Mouse (Mus musculus) cerebellum, adult 9-10 months (tissue): ENCODE measurements around the gene Tnks1bp1.

Experiments
- DNase-seq: peaks from one replicate; pipeline ENCODE4 v3.0.0; 2022

The Tnks1bp1 gene

DNA sequence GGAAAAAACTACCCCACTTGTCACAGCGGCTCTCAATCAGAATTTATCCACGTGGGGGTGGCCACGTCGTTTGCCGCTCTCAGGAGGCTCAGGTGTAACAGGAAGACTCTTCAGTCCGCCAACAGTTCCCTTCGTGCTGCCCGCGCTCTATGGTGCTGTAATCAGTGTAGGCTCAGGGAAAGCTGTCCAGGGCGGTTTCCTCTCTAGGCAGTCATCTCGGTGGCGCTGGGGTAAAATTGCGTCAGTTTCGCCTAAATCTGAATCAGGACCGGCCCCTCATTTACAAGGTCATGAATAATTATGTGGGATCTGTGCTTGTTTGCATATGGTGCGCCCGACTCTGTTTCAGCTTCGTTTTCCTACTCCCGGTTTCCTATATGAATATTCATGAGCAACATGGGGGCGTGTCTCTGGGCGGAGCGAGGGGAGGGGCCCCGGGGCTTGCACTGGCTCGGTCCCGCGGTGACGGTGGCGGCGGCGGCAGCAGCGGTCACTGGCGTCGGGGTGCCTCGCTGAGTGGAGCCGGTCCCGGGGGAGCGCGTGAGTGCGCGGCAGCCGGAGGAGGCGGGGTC lies at the start of gene Tnks1bp1:
Gene Tnks1bp1, plus strand, starts transcription at position 427 of the 572 bp plus-strand sequence.
- DNase-seq, result peak; percentile 98

DNA sequence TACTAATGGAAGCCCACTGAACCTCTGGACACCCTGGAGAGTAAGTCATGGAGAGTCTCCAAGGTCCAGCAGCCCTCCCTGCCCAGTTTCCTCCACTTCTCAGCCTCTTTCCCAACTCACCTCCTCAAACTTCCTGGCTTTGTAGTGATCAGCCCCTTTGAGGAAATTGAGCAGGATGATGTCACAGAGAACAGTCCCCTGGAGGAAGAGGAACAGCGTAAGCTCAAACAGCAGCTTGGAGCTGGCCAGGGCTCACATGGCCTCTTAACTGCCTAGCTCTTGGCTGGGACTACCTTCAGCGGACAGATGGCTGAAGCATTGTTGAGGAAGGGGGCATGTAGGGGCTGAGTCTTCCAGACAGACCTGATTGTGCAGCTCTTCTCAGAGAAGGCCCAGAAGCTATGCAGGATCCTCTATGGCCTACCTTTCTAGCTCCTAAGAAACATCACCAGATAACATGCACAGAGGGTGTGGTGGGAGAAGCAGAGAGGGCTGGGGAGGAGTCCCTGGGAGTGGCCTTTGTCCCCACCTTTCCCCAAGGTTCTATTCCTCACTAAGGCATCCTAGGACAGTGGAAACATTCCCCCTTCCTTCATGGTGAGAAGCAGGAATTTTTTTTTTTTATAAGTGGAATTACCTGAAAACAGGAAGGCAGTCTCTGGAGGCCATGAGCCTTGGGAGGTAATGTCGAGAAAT lies 48.2 kb upstream of the Tnks1bp1 start:
- DNase-seq, result no peak

DNA sequence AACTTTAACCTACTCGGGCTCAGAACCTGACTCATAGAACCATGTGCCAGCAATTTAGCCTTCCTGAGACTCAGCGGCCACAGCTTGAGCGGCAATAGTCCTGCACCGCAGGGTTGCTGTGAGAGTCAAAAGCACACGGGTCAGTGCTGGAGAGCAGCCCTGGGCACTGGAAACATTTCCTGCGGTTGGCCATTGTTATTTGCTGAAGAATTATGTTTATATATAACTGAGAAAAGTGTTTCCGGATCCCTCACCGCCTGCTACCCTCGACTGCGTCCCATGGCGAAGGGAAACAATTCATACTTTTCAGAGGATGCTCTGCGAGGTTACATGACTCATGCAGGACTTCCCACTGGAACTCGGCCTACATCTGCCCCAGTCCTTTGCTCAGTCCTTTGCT lies 46.3 kb upstream of the Tnks1bp1 start:
- no peak for DNase-seq

DNA sequence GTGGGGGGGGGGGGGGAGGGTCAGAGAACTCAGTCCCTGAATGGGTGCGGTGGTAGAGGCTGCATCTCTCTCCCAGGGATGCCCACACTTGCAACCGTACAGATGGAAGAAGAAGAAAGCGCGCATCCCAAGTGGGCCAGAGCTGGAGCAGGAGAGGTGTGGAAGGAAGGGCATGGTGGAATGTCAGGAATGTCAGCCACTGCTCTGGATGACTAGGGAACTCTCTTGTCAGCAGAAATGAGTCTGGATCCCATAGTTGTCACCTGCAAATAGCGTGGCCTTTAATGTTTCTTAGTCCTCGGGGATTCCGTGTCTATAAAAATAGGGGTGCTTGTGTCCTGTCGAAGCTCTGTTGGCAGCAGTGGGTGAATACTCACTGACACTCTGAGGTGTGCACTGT lies 45.2 kb upstream of the Tnks1bp1 start:
- DNase-seq, result no peak

DNA sequence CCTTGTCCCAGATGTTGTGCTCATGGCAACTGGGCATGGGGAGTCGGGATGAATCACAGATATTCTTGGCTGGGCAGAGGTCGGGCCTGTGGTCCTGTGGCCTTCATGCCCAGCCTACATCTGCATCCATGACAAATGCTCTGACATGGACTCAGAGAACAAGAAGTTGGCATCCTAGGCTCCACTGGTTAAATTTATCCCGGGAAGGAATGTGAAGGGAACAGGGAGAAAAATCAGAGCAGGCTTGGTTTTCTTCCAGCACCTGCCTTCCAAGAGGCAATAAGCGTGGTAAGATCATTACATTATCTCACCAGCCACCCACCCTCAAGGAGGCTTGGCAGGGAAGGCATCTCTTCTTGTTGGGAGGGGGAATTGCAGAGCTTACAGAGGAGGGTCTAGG lies 43.5 kb upstream of the Tnks1bp1 start:
- no peak for DNase-seq

DNA sequence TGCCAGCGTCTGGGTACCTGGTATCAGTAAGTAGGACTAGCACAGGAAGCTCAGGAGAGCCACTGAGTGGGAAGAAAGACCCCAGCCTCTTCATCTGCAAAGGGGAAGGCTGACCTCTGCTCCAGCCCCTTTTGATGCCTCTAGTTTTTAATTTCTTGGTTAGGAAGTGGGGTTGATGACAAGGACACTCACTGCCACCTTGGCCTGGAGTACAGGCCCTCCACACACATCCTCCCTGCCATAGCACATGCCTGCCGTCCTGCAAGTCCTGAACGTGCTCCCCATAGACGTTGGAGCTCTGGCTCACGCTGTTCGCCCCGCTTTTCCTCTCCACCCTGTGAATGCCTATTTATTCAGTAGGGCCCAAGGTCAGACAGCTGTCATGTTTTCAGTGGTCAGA lies 41.2 kb upstream of the Tnks1bp1 start:
- DNase-seq, result no peak

DNA sequence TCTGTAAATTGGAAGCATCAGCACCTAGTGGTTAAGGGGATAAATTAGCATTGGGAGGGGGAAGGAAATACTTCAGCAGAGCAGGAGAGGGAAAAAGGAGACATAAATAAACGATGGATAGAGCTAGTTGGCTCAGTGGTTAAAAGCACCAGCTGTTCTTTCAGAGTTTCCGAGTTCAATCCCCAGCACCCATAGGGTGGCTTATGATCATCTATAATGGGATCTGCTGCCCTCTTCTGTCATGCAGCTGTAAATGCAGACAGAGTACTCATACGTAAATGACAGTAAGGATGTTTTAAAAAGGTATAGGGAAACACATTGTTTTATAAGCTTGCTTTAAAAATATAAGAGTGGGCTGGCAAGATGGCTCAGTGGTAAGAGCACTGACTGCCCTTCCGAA lies 40.1 kb upstream of the Tnks1bp1 start:
- peak; percentile 8 for DNase-seq

DNA sequence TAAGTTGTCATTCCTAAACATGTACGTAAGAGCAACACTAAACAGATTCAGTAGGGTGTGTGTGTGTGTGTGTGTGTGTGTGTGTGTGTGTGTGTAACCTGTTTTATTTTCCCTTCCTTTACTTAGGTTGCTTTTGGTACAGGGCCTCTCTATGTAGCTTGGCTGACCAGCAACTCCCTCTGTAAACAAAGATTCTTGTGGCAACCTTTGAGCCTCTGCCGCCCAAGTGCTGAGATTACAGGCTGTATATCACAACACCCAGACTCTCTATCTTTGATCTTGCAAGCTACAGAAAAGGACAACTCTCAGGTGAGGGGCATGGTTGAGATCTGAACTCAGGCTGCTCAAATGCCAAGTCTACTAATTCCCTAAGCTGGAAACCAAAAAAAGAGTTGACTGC lies 38.6 kb upstream of the Tnks1bp1 start:
- DNase-seq, result no peak

DNA sequence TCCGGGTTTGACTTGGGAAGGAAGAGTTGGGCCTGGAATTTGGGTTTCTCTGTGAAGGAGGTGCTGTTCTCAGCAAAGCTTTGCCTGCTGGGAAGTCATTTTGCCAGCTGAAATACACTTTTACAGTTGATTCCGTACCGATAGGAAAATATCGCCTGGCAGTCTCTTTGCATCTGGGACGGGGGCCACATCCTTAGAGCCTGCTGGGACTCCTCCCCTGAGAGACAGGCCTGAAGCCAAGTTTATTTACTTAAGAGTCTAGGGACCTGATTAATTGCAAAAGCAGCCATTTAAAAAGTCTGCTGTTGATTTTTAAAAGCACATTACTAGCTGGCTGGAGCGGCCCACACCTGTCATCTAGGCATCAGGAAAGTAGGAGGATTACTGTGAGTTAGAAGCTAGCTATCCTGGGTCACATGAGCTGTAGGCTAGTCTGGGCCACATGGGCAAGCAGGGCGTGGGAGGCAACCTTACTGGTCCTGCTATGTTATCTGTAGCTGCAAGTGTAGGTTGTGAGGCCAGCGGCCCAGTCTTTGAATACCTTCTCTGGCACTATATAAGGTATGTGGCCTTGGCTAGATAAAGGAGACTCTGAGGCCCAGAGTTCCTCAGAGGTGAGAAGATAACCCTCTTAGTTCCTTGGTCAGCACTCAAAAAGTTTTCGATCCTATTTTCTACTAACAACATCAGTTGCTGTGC lies 35.8 kb upstream of the Tnks1bp1 start:
- DNase-seq, result no peak

DNA sequence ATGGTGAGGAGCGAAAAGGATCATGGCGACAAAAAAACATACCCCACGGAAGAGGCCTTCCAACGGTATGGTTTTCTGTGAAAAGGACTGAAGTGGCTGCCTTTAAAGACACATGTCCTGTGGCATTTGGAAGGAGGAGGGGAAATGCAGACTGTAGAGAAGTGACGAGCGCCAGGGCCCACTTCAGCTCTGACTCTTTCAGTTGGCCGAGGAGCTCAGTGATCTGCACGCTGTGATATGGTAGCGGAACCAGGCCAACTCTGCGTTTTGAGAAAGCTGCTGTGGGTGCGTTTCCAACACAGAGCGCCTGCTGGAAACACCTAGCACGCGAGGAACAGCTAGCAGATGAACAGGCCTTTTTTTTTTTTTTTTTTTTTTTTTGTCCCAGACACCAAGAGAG lies 35.1 kb upstream of the Tnks1bp1 start:
- no peak for DNase-seq

DNA sequence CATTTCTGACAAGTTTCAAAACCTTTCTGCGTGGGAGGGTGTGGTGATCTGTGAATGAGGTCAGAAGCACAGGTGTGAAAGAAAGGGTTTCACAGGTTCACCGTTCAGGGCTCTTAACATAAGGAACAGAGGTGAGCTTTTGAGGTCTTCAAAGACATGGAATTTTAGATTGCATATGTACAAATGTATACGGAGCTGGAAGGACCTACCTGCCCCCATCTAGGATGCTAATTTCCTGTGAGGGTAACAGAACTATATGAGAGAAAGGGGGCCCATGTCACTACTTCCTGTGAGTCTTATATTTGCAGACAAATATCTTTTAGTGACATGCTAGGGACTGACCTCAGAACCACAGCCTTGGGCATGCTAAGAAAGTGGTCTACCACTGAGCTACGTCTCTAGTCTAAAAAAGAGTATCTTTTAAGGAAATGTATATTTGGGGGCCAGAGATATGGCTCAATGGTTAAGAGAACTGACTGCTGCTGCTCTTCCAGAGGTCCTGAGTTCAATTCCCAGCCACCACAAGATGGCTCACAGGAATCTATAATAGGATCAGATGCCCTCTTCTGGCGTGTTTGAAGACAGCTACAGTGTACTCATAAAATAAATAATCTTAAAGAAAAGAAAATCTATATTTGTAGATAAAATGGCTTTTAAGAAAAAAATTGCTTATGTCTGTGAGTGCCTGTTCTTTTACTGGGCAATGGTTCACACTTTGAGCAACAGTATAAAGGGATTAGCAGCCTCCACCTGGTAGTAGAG lies 33.8 kb upstream of the Tnks1bp1 start:
- DNase-seq, result no peak

DNA sequence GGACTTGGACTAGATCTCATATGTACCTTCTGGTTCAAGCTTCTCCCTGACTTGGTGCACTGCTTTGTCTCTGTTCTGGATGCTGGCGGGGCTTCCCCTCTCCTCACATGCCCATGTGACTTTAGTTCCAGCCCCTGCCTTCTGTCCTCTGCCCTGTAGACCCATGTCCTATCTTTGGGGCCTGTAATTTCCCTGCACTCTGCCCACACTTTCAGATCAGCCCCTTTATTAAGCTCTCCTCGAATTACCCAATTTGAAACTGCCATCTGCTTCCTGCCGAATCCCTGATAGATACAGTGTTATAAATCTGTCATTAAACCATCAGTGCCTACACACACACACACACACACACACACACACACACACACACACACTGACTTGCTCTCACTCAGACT lies 33.2 kb upstream of the Tnks1bp1 start:
- DNase-seq, result no peak

DNA sequence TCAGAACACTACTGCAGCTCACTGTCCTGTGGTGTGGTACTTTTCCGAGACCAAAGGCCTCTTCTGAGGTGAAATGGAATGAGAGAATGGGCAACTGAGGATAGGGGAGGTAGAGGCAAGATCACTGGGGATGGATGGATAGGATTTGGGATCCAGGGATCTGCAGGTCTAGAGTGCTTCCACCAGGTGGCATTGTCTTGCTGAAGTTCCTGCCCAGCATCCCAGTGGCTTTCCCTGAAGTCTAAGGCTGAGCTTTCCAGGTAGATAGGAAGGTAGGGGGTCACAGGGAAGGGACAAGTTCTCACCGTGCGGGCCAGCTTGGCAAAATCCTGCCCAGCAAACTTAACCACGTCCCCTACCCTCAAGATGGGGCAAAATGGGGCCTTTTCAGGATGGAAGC lies 25.8 kb upstream of the Tnks1bp1 start:
- DNase-seq, result no peak

DNA sequence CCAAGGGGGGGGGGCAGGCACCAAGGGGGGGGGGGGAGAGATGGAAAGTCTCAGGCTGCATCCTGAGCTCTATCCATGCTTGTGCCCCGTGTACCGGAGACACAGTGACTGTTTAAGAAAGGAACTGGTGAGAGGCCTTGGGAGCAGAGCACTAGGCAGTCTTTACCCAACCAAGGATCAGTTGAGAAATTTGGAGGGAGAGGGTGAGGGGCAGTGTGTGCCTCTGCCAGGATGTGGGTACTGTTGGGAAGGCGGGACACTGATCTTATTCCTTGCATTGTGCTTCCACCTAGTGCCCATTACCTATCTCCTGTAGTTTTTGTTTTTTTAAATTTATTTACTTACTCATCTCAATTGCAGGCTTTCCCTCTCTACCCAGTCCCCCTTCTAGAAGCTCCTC lies 21.6 kb upstream of the Tnks1bp1 start:
- DNase-seq, result no peak

DNA sequence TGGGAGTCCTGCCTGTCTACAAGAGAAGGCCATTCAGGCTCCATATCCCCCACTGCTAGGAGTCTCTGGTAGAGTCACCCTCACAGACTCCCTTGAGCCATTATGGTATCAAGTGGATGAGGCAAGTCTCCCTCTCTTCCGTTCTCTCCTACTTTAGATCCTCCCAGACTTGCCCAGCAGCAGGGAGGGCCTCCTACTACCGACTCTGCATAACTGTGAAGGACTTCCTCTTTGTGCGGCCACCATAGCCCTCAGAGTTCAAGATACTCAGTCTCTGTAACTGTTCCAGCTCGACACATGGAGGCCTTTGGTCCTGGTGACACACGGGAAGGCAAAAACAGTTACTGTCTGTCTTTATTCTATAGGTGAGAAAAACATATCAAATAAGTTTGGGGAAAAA lies 20.5 kb upstream of the Tnks1bp1 start:
- DNase-seq, result no peak

DNA sequence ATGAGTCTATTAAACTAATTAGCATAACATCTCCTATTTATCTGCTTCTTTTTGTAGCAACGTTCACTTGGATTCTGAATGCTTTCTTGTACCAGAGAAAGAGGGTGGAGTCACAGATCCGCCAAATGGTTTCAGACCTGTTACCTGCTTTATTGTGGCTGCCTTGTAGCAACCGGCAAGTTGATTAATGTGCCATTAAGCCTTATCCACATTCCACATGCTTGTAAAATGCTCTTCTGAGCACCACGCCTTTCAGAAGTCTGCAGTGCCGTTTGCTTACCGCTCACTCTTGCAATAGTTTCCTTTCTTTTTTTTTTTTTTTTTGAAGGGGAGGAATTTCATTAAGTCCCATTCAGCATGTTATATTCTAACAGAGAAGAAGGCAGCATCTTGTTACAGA lies 17.9 kb upstream of the Tnks1bp1 start:
- DNase-seq, result no peak

DNA sequence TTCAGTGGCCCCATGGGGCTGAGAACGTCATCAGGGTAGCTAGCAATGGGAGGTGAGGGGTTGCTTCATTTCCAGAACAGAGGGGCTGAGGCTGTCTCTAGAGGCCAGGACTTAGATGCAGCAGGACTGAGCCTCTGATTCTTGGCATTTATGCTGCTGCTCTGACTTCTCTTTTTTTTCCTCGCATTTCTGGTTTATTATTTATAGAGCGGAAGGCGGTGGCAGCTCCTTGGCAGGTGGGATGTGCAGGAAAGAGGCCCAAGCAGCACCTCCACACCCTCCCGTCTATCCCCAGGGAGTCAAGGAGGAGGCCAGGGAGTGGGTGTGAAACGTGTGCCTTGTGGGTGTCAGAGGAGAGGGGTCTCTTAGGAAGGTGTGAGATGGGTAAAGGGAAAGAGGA lies 16.8 kb upstream of the Tnks1bp1 start:
- no peak for DNase-seq

DNA sequence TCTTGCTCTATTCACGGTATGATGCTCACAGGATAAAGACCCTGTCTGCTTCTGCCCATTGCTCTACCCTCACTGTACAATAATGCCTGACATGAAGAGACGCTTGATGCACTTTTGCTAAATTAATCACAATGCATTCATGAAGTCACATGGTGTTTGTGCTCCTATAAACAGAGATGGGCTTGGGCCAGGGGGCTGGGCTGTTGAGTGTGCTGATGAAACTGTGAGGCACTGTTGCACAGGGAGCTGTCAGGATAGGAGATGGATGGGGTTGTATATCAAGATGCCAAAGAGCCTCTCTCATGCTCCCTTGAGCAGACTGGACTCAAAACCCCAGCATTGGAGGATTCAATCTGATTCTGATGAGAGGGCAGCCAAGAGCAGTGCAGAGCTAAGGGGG lies 14.7 kb upstream of the Tnks1bp1 start:
- no peak for DNase-seq

DNA sequence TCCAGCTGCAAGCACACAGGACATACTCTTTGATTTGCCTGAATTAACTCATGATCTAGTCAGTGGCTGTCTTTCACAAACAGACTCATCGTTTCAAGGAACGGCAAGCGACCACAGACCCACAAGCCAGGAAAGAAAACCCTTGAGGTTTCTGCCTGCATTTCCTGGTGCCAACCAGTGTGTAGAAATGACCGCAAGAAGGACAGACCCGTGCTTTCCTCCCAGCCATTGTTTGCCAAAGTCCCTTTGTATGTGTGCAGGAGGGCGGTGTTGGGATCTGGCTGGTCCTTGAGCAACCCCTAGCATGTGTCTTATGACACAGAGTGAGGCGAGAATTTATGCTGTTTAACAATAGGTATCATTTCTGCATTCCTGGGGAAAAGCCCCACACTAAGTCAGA lies 13.7 kb upstream of the Tnks1bp1 start:
- no peak for DNase-seq

DNA sequence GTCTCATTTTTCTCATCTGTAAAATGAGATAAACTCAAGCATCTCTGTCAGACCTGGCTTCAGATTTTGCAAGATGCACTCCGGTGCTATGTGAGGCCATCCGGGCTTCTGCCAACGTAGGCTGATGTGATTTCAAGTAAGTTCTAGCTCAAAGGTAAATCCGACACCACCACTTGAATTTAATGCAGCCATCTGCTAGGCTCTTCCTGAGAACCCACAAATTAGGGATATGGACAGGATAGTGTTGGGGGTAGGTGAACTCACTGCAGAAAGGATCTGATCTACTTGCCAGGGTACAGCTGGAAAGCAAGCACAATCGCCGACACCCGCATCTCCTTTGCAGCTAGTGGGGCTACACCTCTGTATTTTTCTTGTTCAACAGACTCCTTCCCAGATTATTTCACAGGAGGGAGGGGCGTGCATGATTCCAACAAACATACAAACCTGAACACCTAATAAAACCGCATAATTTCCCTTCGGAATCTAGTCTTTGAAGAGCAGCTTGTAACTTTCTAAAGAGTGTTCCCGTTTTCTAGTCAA lies 11.2 kb upstream of the Tnks1bp1 start:
- DNase-seq, result no peak

DNA sequence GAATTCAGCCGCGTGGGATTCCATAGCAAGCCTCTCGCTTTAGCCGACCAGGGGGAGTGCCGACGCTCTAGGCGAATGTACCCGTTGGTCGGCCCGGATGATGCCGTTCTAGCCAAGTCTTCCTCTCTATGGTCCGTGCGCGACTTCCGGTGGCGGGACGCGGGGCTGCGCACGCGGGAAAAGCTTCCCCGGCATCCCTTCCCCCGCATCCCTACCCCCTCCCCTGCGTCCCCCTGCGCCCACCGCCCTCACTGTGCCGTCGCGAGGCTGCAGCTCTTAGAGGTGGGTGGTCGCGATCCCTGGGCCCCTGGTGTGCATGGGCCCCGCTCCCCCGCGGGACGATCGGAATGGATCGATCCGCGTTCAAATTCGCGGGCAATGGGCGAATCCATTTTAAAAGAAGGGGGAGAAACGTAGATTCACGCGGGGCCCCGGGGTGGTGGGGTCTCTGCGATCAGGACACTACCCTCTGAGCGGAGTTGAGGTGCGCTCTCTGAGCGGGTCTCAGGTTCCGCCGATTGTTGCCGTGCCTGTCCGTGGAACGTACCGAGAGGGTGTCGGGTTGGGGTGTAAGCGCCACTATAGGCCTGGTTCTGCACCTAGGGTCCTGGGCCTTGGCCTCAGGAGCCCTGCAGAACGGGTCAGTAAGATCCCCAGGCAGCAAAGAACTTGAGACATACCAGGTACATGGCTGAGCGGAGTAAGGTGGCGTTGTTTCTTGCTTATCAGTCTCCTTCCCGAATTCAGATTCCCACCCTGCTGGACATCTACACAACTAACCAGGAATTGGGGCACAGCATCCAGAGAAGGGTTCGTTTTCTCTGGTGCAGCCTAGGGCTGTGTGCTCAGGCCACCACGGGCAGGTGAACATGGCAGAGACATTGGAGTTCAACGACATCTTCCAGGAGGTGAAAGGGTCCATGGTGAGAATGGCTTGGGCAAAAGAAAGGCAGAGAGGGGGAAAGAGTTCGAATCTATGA lies 10.5 kb upstream of the Tnks1bp1 start, which contains the start of the genes Ssrp1 and P2rx3:
Gene Ssrp1, plus strand, starts transcription at position 188 of the 980 bp plus-strand sequence.
Gene P2rx3, minus strand, starts transcription at position 416 of the 980 bp plus-strand sequence.
- DNase-seq, result peak; percentile 92

DNA sequence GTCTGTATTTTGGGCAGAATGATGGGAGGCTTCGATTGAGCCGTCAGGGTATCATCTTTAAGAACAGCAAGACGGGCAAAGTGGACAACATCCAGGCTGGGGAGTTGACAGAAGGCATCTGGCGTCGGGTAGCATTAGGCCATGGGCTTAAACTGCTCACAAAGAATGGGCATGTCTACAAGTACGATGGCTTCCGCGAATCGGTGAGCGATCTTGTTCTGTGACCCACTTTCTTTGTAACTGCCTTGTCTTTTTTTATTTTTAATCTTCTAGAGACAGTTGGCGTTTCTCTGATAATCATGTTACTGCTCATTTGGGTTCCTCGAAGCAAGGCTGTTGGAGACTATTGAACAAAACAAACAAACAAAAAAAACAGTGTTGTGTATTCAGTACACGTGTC lies 9.5 kb upstream of the Tnks1bp1 start:
- no peak for DNase-seq
